Mouse (Mus musculus): Measurements from ENCODE around the gene Eif5a.

Eif5a gene

DNA sequence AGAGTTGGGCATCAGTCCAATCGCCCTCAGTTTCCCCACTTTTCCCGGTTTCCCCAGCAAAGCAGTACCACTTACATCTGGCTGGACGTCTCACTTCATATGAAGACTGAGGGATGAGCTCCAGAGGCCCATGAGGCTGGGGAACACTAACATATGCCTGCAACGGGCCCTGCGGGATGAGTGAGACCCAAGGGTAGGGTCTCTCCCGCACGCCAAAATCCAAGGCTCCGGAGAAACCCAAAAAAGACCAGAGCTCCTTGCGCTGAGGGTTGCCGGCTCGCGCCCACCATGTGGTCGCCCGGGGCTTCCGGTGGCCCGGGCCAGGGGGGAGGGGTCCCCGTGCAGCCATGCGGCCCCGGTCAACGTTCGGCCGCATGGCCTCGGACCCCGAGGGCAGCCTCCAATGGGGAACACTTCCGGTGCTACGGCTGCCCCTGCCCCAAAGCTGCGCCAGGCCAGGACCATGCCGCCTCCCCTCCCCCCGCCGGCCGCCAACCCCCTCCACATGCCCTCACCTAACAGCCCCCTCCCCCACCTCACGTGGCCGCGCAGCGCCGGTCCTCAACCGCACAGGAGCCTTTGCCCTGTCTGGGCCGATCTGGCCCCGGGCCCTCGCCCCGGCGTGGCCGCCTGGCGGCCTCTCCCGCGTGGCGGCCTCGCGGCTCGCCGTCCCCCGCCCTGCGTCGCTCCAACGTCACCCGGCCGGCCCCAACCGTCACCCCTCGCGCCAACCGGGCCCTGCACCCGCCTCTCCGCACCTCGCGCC, 1.3 kb downstream of the Eif5a start:
- peak; percentile 74 for DNase-seq

DNA sequence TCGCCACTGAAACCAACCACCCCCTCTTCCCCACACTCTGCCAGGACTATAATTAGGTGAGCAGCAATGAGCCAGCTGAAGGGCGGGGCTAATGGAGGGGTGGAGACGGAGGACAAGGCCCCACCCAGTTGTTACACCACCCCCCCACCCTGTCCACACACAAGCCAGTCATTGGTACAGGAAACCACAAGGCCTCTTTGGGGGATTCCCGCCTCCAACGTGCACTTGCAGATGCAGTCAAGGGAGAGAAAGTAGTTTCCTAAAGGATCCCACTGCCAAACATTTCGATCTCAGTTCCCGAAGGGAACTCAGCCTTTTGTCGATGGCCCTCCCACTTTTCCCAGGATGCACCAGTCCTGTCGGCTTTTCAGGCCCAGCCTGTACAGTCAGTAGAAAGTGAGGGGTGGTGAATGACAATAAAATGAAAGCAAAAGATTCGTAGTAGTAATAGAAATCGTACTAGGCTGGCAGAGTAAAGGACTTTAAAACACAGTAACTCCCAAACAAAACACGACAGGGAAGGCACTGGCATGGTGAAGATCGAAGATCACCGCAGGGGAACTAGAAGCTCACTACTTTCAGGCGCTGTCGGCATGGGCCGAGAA, 2.0 kb downstream of the Eif5a start:
- peak; percentile 70 for DNase-seq

DNA sequence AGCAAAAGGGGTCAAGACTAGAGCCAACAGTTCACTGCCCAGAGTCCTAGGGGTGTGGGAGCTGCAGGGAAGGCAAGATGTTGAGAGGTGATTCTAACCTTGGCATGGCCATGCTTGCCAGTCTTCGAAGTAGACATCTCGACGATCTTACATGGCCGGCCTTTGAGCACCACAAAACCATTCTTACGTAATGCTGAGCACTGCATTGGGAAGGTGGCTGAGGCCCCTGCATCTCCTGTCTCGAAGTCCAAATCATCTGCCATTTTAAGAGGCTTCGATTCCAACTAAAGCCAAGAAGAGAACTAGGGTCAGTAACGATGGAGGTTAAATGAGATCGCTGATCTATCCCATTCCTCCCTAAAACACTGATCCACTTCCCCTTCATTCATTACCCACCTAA, 2.7 kb downstream of the Eif5a start:
- DNase-seq, result peak; percentile 32

DNA sequence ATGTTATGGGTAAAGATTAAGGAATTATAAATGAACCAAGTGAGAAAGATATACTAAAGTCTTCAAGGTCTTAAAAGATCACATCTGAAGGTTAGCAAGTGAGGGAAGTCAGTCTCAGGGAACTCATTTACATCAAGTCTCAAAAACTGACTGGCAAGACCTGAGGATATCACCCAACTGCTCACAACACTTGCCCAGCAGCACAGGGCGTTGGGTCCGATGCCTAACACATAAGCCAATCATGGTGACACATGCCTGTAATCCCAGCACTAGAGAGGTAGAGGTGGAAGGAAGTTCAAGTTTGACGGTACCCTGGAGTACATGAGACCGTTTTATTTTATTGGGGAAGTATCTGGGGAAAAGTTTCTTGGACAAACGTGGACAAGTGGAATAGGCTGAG, 3.6 kb downstream of the Eif5a start:
- peak; percentile 30 for DNase-seq

DNA sequence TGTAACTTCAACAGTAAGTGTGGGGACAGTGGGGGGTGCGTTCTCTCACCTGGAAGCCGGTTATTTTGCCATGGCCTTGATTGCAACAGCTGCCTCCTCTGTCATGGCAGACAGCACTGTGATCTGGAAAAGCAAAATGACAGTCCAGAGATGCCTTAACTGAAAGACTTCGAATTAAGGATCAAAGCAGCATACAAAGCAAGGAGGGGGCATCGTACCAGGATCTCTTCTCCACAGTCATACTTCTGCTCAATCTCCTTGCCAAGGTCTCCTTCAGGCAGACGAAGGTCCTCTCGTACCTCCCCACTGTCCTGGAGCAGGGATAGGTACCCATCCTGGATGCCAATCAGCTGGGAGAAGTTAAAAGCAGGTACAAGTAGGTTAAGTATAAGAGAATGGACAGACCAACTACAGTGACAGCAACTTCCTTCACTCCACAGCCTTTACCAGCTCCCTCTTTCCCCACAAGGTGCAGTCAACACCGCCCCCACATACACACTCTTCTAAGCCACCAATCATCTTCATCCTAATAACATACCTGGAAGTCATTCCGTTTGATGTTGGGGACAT, 4.3 kb downstream of the Eif5a start:
- DNase-seq, result peak; percentile 46

DNA sequence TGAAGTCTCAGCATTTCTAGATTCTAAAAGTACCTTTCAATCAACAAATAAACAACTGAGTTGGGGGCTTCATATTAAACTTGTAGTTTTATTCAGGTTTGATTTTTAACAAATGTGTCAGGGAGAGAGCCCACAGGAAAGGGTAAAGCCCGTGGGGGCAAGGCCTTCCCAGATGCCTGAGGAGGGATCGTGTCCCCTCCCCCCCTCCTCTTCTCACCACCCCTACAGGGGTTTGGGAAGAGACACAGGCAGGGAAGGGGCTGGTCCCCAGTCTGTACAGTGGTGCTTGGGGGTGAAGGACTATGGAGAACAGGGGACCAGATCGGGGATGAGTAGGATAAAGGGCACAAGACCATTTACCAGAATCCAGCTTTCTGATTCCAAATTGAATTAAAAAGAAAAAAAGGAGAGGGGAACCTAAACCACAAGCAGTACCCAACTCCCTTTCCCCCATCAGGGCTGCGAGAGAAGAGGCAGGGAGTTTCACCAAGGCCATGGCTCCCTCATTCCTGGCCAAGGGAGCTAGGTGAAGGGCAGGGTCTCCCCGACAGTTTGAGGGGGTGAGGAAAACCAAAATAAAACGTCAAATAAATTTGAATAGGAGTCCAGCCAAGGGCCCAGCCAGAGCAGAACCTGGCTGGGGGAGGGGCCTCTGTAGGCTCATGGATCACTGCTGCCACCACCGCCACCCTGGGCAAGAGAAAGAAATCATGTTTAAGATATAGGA, 4.9 kb downstream of the Eif5a start:
- DNase-seq, result peak; percentile 35

DNA sequence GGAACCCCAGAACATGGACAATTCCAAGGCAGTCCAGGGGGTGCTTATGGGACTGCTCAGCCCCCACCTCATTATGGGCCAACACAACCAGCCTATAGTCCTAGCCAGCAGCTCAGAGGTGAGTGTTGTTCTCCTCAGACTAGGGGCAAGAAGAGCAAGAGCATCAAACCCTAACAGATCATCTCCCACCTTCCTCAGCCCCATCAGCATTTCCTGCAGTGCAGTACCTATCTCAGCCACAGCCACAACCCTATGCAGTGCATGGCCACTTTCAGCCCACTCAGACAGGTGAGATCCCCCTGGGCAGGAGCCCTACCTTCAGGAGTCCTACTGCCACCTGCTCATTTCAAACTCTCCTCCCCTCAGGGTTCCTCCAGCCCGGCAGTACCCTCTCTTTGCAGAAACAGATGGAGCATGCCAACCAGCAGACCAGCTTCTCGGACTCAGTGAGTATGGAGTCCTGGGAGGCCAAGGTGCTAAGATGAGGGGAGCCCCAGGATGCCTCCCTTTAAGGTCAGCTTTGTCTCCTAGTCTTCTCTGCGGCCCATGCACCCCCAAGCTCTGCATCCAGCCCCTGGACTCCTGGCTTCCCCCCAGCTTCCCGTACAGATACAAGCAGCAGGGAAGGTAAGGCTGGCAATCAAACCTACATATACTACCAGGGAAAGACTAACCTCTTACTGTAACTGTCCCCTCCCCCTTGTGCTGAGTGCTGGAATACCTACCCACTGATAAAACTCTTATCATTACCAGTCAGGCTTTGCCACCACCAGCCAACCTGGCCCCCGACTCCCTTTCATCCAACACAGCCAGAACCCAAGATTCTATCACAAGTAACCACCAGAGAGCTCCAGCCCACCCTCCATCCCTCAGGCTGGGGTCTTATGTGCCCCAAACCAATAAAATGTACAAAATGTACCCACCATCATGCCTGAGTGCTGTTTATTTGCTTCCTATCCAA, 5.8 kb downstream of the Eif5a start:
- DNase-seq, result peak; percentile 39

DNA sequence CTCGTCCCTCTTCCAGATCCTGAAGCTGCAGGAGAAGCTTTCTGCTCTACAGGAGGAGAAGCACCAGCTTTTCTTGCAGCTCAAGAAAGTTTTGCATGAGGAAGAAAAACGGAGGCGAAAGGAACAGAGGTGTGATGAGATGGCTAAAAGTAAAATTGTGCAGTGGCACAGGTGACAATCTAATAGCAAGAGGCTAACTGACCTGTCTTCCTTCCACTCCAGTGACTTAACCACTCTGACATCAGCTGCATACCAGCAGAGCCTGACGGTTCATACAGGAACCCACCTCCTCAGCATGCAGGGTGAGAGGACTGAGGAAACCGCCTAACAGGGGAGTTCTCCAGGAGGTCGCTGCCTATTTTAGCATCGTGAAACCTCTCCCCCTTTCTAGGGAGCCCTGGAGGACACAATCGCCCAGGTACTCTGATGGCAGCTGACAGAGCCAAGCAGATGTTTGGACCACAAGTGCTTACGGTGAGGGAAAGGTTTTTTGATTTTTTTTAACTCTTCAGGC, 6.8 kb downstream of the Eif5a start:
- DNase-seq, result peak; percentile 21

DNA sequence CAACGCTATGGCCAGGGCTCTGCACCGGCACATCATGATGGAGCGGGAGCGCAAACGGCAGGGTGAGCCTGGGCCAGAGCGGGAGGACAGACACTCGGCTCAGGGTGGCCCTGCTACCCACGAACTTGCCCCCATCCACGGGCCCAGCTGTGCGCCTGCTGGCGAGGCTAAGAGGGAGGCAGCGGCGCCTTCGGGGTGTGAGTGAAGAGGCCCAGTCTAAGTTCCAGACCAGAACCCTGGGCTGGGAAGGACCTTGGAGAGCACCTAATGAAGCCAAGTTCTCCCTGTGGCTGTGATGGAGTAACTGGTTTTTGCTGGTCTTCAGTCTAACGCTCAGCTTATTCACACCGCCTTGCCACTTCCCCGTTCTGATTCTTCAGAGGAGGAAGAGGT, 7.4 kb downstream of the Eif5a start:
- DNase-seq, result no peak

DNA sequence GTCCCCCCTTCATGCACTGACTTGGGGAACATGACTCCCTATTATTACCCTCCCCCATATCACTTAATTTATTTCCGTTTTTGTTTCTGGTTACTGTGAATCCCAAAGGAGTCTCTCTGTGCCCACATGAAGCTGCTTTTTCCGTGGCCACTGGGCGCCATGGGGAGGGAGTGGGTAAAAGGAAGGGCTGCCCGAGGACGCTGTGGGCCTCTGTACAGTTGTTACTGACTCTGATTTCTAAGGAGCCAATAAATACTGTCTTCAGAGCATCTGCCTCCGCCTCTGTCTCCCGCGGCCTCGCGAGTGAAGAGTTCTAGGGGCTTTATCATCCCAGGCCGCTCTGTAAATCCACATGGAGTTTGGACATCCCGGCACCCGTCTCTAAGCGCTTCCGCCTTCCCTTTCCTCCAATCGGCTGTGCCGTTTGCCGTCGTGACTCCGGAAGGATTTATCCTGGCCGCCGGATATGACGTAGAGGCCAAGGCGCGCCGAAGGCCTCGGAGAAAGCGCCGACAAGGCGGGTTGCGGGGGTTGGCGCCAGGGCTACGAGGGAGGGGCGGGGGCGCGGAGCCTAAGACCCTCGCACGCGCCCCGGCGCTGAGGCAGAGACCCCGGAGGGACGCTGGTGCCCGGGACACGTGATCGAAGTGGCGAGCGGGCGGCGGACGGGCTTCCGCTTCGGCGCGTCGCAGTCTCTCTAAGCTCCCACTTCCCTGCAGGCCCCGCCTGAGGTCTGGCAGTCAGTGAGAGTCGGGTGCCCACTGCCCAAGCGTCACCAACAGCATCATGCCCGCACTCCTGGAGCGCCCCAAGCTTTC, 8.0 kb downstream of the Eif5a start, which contains the start of gene Gps2:
Gene Gps2, plus strand, starts transcription at position 335 of the 818 bp plus-strand sequence.
- DNase-seq, result peak; percentile 92

DNA sequence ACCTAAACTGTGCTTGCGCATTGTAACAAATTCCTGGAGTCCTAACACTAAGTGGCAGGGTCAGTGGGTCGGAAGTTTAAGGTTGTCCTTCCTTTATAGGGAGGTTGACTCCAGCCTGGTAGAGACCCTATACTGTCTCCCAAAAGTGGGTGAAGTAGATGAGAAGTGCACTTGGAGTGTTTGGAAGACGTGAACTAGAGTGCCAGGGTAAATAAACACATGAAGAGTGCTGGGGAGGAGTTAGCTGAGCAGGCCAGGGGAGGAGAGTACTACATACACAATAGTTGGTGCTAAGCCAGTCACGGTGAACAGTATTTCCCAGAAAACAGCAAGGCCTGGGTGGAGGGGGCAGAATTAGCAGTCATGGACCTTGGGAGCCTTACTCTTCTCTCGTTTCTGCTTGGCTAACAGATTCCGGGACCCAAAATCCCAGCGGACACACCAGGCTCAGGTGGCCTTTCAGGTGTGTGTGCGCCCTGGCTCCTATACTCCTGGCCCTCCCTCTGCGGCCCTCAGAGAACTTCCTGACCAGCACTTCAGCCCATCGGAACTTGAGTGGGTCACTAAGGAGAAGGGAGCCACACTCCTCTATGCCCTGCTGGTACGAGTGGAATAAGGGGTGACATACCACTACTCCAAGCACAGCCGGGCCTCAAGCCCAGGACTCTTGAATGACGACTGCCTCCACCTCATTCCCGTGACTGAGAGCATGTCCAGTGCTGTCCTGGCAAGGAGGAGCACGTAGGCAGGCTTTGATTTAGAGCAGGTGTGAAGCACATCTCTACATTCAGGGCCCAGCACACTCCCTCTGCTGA, 8.8 kb downstream of the Eif5a start:
- DNase-seq, result peak; percentile 50

DNA sequence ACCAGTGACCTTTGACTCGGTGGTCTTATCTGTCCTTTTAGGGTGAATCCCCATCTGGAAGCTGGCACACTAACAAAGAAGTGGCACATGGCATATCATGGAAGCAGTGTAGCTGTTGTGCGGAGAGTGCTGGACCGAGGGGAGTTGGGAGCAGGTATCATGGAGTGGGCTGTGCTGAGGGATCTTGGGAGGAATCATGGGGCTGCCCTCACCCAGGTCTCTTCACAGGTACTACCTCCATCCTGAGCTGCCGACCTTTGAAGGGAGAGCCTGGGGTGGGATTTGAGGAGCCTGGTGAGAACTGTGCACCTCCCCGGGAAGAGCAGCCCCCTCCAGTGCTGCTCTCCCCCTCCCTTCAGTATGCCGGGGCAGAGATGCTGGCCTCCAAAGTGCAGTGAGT, 10.1 kb downstream of the Eif5a start:
- no peak for DNase-seq

DNA sequence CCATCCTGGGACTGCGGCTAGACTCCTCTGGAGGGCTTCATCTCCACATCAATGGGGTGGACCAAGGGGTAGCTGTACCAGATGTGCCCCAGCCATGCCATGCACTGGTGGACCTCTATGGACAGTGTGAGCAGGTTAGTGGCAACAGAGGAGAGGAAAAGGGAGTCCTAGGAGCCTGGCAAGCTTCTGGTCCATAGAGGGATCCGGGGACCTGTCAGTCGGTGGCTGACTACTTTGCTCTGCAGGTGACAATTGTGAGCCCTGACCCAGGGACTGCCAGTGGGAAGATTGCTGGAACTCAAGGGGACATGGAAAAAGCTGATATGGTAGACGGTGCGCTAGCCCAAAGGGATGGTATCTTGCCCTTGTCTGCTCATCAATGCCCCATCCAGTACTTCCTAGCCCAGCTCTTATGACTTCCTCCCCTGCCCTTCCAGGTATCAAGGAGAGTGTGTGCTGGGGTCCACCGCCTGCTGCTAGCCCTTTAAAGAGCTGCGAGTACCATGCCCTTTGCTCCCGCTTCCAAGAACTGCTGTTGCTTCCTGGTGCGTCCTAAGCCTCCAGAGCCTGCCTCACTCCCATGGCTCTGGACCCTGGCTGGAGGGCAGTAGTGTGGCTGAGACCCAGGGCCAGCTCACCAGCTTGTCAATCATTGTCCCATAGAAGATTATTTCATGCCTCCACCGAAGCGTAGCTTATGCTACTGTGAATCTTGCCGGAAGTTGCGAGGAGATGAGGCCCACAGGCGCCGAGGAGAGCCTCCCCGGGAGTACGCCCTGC, 10.8 kb downstream of the Eif5a start:
- DNase-seq, result no peak

DNA sequence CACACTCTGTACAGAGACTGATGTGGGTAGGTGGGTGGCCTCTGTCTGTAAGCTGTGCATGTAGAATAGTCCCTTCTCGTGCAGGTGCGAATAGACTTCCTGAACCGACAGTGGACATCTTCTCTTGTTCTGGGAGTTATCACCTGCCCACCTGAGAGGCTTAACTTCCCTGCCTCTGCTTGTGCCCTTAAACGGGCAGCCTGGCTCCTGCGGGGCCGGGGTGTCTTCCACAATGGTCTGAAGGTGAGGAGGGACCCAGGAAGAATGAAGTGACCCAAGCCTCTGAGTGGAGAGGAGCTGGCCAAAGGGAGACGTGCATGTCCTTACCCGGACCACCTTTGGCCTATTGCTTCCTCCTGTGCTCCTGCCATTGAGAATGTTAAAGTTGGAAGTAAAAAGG, 11.6 kb downstream of the Eif5a start:
- no peak for DNase-seq

DNA sequence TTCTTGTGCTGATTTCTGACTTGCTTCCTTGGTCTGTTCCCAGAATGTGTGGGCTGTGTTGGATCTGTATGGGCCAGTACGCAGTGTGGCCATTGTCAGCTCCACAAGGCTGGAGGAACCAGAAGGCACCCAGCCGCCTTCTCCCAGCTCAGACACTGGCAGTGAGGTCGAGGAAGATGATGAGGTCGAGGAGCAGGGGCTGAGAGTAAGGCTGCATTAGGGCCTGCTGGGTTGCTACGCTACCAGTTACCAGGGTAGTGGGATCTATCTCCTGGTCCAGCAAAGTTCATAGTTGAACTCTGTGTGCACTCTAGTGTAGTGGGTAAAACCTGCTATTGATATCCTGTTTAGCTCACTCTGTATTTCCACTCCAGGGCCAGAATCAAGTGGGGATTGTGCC, 12.6 kb downstream of the Eif5a start:
- no peak for DNase-seq

DNA sequence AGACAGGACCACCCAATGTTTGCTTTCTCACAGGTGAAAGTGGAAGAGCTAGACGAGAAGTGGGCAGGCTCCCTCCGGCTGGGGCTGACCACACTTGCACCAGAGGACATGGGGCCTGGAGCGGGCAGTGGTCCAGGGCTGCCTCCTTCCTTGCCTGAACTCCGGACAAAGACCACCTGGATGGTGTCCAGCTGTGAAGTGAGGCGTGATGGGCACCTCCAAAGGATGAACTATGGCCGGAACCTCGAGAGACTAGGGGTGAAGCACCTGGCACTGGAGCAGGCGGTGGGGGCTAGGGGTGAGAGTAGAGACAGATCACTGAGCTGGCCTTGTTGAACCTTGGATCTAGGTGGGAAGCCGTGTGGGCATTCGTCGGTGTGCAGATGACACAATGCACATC, 13.1 kb downstream of the Eif5a start:
- no peak for DNase-seq

DNA sequence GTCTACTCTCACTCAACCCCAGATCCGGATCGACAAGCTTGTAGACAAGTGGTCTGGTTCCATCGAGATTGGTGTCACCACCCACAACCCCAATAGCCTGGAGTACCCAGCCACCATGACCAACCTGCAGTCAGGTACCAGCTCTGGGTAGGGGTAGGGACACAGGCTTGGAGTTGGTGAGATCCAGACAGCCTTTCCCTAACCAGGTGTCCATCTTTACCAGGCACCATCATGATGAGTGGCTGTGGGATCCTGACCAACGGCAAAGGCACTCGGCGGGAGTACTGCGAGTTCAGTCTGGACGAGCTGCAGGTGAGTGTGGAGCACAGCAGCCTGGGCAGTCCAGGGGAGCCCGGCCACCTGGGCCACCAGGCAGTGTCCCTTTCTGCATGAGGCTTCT, 17.4 kb downstream of the Eif5a start:
- DNase-seq, result no peak

DNA sequence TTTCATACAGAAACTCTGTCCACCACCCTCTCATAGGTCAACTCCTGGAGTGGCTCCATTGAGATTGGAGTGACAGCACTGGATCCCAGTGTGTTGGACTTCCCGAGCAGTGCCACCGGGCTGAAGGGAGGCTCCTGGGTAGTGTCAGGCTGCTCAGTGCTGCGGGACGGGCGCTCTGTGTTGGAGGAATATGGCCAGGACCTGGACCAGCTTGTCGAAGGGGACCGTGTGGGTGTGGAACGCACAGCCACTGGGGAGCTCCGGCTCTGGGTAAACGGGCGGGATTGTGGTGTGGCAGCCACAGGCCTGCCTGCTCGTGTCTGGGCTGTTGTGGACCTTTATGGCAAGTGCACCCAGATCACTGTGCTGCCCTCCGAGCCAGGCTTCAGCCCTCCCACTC, 18.8 kb downstream of the Eif5a start:
- no peak for DNase-seq

DNA sequence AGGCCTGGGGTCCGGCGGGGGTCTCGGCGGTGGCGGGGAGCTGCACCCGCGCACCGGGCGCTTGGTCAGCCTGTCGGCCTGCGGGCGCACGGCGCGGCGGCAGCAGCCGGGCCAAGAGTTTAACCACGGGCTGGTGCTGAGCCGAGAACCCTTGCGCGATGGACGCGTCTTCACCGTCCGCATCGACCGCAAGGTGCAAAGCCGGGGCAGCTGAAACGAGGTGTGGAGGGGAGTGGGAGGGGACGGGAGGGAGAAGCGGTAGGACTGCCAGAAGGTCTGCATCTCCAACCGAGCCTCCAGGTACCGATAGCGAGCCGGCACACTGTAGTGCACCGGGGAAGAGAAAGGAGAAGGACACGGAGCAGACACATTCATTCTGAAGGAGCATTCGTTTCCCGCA, 19.8 kb downstream of the Eif5a start:
- DNase-seq, result no peak

DNA sequence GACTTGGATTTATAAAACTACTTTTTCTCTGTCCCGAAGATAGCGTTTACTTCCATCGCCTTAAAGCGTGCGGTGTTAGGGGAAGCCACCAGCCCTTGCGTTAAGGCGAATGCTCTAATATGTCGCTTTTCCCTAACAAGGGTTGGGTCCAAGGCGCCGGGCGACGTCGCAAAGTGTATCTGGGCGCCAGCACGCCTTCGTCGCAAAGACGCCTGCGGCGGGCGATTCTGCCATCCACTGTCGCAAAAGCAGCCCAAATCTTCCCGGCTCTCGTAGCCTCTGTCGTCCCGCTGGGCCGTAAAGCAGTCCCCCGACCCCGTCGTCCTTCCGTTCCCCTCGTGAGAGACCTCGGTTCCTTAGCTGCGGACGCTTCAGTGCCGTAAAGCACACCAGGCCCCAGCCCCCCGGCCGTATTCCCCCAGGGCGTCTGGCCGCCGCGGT, 20.3 kb downstream of the Eif5a start:
- DNase-seq, result peak; percentile 95
